Mouse (Mus musculus) granulocyte monocyte progenitor cell, adult 5-6 weeks (primary cell): ENCODE measurements around the gene Cth. TPM values are rescaled to one million over a fixed set of nuclear protein-coding genes. Genes with fewer than 3 reads are reported as not detected.

Source experiments
- ATAC-seq: replicated peaks from 2 replicates; pipeline ENCODE4 v1.8.0; 2016; ENCODE audit warnings: mild to moderate bottlenecking, moderate TSS enrichment, inconsistent platforms; ENCODE audit not compliant: poor library complexity, severe bottlenecking
- total RNA-seq, 2 experiments: library from RNA; stranded (forward) in 1 of 2; stranded (reverse) in 1 of 2; fragments of 200-712, 200-1000 nt in 1 of 2; fragments of >200 nt in 1 of 2; fragmentation: Nextera tagmentation in 1 of 2; gene quantifications; 2 replicates each; pipeline ENCODE4 v1.2.3; 2014 to 2017

Cth gene
- total RNA-seq, 2 experiments from 2014 or later = 3.5 TPM; not detected in 1

- ATAC-seq = no peak
Observed at GRCm38 (mm10) chr3:157916336-157916735, 8.5 kb downstream of the Cth start.

- ATAC-seq = no peak
Observed at GRCm38 (mm10) chr3:157912155-157912554, 12.7 kb downstream of the Cth start.

DNA sequence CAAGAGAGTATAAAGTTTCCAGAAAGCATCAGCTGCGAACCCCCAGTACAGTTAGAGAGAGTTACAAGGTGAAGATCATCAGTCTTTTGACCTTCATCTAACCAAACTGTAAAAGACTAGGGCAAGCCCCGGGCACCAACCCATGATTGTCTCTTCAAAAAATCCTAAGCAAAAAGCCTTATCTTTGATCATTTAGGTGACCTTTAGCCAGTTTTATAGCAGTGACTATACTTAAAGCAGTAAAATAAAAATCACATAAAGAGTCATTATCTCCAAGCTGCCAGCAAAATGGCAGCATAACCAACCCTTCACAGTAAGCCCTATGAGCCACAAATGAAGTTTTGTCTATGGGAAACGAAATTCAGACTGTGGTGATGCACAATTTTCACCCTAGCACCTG is 14.6 kb downstream of the Cth start:
- no peak for ATAC-seq

- ATAC-seq = no peak
Observed at GRCm38 (mm10) chr3:157908166-157908565, 16.7 kb downstream of the Cth start.

DNA sequence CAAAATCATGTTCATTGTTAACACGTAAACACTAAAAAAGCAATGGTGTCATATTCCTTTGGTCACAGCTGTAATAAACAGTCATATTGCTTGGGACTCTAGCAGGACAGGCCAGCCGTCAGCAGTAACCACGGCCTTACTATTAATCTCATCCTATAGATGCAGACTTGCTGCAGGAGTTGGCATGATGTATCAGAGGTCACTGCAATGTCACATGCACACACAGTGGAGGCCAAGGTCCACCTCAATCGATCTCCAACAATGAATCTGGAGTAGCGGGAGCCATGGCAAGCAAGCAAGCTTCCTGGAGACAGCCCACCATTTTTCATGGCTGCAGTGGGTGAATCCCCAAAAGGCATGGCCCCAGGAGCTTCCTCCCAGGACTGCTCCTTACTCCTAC is 23.2 kb downstream of the Cth start:
- ATAC-seq = no peak

DNA sequence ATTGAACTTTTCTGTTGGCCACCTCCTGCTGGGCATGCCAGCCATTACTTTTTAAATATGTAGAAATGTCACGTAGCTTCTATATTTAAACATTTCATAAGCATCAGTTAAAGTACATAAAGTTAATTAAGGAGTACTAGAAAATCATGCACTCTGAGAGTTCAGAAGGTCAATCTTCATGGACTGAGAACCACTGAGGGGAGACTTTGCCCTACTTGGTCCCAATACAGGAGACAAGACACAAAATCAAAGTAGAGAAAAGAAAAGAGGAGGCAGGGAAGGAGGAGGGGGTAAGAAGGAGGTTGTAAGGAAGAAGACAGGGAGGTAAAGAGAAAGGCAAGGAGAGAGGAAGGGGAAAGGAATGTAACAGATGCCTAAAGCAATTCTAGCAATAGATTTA is 24.9 kb downstream of the Cth start:
- no peak for ATAC-seq

DNA sequence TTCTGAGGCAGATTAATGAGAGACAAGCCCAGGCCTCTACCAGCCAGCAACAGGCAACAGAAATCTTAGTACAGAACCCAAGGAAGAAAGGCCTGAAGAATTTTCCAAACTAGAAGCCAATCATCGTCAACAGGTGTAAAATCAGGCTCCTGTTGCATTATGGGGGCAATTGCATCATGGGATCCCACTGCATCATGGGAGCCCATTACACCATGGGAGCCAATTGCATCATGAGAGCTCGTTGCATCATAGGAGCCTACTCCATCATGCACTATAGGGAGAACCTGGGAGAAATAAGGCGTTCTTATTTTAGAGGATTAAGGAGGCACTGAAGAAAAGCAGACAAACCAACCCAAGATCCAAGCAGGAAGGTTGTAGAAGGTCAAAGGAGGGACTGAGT is 27.2 kb downstream of the Cth start:
- no peak for ATAC-seq

- ATAC-seq = no peak
Observed at GRCm38 (mm10) chr3:157891819-157892218, 33.1 kb downstream of the Cth start.

DNA sequence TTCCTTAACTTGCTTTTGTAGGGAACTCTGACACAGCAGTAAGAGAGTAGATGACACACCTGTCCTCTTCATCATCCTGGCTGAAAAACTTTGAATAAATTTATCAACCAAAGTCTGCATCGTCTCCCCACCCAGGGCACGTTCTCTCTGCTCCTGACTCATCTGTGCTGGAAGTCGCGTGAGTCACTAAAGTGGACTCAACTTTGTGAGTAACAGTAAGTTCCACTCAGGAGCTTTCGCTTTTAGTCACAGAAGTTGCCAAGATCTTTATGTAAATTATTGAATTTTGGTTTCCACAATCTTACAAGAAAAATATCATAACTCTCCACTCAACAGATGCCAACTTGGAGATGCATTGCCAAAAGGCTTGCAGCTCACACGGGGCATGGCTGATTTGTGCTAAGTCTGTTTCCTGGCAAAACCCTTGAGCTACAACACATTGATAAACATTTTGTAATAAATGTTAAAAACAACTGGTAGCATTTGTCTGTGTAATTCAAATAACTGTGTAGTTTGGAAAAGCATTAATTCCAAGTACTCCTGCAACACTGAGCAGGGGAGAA is 40.7 kb downstream of the Cth start:
- ATAC-seq = no peak

DNA sequence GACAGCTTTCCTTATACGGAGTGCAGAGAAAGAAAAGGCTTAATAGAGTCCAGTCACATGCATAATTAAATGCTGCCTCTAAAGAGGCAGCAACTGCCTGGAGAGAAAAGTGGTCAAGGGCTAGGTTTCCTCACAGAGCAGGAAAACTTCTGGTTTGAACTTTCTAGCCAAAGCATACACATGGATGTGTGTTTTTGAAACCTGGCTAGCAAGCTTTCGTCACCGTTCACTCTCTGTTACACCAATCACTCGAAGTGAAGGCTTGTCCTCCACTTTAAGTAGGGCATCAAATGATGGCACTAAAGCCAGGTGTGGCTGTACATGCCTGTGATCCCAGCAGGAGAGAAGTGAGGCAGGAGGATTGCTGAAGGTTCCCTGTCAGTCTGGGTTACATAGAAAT is 41.8 kb downstream of the Cth start:
- no peak for ATAC-seq

- no peak for ATAC-seq
Observed at GRCm38 (mm10) chr3:157881992-157882391, 42.9 kb downstream of the Cth start.

DNA sequence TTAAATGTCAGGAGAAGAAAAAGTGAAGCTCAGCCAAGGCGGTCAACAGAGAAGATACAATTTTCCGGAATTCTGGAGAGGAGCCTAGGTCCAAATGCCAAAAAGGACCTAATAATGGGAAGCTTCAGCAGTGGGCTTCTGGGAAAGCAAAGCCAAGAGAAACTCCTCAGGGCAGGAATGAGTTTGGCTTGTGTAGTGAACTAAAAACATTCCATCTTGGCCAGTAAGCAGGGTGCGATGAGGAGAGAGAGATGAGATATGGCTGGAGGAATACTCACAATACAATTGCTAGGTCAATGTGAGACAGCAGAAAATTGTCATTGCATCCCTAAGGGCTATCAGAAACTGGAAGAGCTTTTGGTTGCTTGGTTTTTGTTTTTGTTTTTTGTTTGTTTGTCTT is 43.9 kb downstream of the Cth start:
- no peak for ATAC-seq

- no peak for ATAC-seq
Observed at GRCm38 (mm10) chr3:157877847-157878246, 47.0 kb downstream of the Cth start.

DNA sequence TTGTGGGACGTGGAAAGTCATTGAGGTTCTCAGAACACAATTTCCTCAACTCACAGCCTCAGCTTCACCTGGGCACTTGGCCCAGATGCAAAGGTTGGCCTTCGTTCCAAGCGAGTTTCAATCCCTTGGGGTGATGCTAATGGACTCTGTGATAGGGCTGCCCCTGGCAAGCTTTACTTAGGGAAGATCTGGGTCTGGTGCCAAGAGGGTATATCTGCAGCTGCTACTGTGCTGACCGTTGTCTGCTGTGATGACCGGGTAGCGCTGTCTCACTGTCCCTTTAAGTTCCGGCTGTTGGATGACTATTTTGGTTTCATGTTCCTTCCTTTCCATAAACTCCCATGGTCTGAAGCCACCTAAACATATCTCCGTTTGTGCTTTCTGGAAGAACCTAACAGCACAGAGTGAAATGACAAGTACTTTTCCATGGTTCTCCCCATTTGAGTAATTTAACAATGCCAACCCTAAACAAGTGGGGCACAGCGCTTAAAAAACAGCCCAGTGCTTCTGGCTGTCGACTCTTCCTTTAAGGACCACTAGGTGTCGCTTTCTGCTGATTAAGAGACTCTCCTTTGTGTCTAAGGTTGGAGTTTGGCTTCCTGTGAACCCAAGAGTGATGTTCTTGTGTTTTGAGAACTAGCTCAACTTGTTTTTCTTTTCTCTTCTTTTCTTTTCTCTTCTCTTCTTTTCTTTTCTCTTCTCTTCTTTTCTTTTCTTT is 48.3 kb downstream of the Cth start:
- ATAC-seq = peak; percentile 84

DNA sequence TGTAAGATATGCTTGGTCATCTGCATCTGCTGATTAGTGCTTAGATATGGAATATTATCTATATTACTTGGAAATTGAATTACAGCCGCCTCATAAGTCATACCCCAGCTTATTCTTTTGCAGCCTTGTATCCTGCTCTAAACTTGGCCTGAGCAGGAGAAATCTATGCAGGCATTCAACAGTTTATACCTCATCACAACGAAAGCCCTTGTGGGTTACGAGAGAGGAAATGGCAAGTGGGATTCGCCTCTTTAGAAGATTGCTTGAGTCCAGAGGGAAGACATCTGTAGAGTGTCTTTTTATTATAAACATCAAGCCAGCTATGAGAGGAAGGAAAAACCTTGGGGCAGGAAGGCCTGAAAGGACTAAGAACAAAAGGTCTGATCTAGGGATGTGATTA is 52.0 kb downstream of the Cth start:
- no peak for ATAC-seq

GRCm38 (mm10) chr3:157867836-157868235 is 57.0 kb downstream of the Cth start:
- no peak for ATAC-seq

GRCm38 (mm10) chr3:157866251-157866650 is 58.6 kb downstream of the Cth start:
- ATAC-seq = no peak

DNA sequence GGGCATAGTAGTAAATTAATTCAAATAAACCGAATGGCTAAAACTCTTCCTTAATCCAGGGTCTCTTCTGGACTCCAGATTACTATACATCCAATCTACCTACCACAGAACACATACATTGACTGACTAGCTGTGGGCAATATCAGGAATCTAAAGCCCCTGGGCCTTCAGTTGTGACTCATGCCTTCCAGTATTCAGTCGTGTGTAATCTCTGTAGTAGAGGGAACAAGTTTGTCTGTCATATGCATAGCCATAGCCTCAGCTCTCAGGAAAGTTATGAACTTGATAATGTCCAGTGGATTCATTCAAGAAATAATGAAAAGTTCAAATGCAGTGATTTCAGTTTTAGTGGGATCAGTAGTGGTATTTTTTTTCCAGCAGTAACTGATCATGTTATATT is 59.0 kb downstream of the Cth start:
- no peak for ATAC-seq

- ATAC-seq = no peak
Observed at GRCm38 (mm10) chr3:157865431-157865830, 59.4 kb downstream of the Cth start.

DNA sequence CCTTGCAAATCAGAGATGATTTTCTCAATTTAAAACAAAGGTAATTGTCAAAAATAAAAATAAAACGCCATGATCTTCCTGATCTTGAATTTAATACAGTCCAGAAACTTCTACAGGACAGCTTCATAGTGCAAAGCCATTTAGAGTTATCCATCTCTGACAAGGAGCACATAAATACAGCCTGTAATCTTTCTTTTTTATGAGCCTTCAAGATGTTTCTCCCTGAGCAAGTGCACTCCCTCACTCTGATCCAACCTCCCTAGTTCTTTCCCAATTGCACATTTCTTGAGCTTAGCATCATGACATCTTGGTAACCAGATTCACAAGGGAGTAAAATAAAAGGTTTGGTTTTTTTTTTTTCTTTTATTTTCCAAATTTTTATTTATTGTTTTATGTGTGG is 72.1 kb downstream of the Cth start:
- no peak for ATAC-seq

GRCm38 (mm10) chr3:157848503-157848902 is 76.4 kb downstream of the Cth start:
- ATAC-seq = no peak
